Mouse (Mus musculus): ENCODE results near the gene Cfap299.

Cfap299 gene

GRCm38 (mm10) chr5:98834300-98834699 lies 505.2 kb downstream of the Cfap299 start:
- DNase-seq = no peak

- no peak for DNase-seq
Measured at GRCm38 (mm10) chr5:98842600-98843310, 513.7 kb downstream of the Cfap299 start.

- no peak for DNase-seq
Measured at GRCm38 (mm10) chr5:98844664-98845063, 515.6 kb downstream of the Cfap299 start.

All from cerebellum, adult 9-10 months (tissue).